Mouse (Mus musculus) left cerebral cortex, adult 18-20 months (tissue): ENCODE data around the gene Fh1. TPM values are rescaled to one million over a fixed set of nuclear protein-coding genes. Genes with fewer than 3 reads are reported as not detected.
A peak's percentile ranks its signal among the peaks of the same experiment; 100 is the strongest.

Source experiments
- DNase-seq, 2 experiments: peaks; one replicate each; pipeline ENCODE4 v3.0.0; 2021 to 2022; ENCODE audit warnings: low spot score in 2 of 2, mixed read lengths in 1 of 2
- long read RNA-seq, 2 experiments: library from polyadenylated mRNA; stranded (forward); transcript quantifications; one replicate each; pipeline ENCODE4 v2.0.0; 2021
- total RNA-seq, 2 experiments: library from RNA; stranded (reverse); gene quantifications; 2 replicates each; pipeline ENCODE4 v1.2.3; 2021

Fh1 gene
- total RNA-seq: 10 to 100 TPM; 83.8 to 88.1 TPM
- long read RNA-seq, experiment 1, transcript Fh1-203 (3 exons, 936 nt): minor isoform, 5 of 131 reads
- long read RNA-seq, experiment 1, transcript Fh1-201 (10 exons, 2,636 nt): major isoform, 119 of 131 reads
- long read RNA-seq, experiment 1, partial matches to known transcripts: 4 of 131 reads
- long read RNA-seq, experiment 1, other reads (novel, unspliced or antisense): 3 of 131 reads
- long read RNA-seq, experiment 2, transcript Fh1-201 (10 exons, 2,636 nt): major isoform, 100 of 118 reads
- long read RNA-seq, experiment 2, transcript Fh1-203 (3 exons, 936 nt): minor isoform, 12 of 118 reads
- long read RNA-seq, experiment 2, partial matches to known transcripts: 3 of 118 reads
- long read RNA-seq, experiment 2, other reads (novel, unspliced or antisense): 3 of 118 reads

- peak; percentile 91 to 96 for DNase-seq
These were observed at the start of gene Fh1 for GRCm38 (mm10) chr1:175625257-175625879. Gene Fh1 (minus strand): TSS chr1:175625635.

- no peak for DNase-seq
These were observed 49.7 kb upstream of the Fh1 start for GRCm38 (mm10) chr1:175675116-175675515.

DNA sequence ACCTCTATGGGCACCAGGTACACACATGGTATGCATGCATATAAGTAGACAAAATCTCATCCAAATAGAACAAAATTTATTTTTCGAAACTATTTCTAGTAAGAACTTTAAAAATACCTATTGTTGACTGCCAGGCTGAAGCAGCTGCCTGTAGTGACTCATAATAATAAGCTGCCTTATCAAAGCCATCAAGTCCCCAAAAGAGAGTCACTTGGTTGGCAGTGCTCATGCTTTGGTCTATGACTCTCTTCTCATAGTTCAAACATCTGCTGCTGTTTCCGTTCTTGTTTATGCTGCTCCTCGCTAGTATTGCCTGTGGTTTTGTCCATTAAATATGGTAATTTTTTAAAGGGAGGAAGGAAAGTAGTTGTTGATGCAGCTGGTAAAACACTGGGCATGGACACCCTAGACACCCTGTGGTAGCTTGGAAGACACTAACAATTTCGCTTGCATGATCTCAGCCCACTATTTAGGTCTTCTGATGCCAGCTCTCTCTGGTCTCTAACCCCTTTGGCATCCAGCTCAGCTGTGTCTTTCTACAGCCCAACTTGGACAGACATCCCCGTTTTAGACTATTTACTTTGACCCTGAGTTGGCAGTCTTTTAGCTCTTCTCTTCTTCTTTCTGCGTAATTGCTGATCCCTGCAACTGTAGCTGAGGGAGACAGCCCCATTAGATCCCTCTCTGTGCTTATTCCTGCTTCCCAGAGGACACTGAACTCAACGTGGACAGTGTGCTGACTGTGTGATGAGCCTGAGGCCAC, 48.3 kb upstream of the Fh1 start:
- no peak for DNase-seq

DNA sequence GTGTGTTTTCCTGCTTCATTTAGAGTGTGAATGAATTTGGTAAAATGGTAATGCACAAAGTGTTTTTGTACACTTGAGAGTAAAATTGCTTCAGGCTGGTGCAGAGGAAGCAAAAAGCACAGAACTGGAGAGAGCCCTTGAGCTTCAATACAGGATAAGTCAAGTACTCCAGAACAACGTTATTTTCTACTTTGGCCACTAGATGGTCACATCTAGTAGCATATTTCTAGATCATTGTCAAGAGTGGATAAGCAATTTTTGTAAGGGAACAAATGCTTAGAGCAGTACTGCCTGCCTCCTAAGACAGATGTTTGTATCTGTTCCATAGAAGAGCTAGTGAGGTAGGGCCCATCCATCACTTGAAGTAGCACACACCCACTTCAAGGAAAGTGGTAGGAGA, 46.2 kb upstream of the Fh1 start:
- DNase-seq: no peak

- DNase-seq: no peak
These were observed 44.6 kb upstream of the Fh1 start for GRCm38 (mm10) chr1:175670042-175670441.

- DNase-seq: no peak
These were observed 44.0 kb upstream of the Fh1 start for GRCm38 (mm10) chr1:175669456-175669855.

DNA sequence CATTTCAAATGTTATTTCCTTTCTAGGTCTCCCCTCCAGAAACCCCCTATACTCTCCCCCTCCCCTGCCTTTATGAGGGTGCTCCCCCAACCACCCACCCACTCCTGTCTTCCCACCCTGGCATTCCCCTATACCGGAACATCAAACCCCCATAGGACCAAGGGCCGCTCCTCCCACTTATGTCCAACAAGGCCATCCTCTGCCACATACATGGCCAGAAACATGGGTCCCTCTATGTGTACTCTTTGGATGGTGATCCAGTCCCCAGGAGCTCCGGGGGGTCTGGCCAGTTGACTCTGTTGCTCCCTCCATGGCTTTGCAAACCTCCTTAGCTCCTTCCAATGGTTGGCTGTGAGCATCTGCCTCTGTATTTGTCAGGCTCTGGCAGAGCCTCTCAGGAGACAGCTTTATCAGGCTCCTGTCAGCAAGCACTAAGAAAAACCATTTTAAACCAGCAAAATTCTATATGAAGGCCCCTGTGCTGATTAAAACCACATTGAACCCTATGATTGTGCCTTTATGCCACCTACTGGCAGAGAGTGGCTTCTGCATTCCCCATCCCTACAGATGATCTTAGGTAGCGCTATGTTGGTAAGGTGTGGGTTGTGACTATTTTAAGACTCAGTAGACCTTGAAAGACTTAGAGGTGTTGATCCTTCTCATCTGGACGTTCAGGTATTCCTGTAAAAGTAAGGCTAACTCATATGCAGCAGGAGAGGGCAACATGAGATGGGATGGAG, 43.4 kb upstream of the Fh1 start:
- DNase-seq: peak in 1 of 2 experiments; percentile 20

DNA sequence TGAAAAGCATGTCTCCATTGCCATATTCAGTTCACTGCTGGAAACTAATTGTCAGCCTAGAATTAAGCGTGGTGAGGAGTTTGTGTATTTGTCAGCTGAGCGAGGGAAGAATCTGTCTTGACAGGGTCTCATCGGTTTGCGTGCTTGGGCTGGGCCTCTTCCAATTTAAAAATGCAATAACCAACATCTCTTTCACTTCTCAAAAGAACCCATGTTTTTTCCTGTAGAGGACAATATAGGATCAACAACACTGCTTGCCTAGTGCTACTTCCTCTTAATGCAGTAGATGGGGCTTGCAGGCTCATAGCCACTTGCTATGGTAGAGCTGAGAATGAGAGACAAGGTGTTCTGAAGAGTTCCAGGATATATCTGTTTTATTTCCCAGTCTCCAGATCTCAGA, 34.5 kb upstream of the Fh1 start:
- DNase-seq: no peak

- no peak for DNase-seq
These were observed 23.2 kb upstream of the Fh1 start for GRCm38 (mm10) chr1:175648615-175649014.

DNA sequence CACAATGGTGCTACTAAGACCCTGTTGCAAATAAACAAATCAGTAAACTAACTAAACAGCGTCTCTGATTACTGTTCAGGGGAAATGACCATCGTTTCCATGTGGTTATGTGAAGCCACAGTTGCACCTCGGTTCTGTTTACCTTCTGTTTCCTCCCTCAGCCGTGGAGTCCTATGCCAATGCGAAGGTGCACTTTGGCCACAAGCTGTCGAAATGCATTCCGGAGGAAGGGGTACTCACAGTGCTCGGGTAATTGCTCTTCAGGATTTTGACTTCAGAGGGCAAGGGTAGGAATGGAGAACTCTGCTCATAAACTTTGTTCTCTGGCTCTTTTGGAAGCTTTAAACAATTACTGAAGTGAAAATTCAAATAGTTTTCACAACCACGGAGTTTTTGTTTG, 21.5 kb upstream of the Fh1 start:
- DNase-seq: no peak

DNA sequence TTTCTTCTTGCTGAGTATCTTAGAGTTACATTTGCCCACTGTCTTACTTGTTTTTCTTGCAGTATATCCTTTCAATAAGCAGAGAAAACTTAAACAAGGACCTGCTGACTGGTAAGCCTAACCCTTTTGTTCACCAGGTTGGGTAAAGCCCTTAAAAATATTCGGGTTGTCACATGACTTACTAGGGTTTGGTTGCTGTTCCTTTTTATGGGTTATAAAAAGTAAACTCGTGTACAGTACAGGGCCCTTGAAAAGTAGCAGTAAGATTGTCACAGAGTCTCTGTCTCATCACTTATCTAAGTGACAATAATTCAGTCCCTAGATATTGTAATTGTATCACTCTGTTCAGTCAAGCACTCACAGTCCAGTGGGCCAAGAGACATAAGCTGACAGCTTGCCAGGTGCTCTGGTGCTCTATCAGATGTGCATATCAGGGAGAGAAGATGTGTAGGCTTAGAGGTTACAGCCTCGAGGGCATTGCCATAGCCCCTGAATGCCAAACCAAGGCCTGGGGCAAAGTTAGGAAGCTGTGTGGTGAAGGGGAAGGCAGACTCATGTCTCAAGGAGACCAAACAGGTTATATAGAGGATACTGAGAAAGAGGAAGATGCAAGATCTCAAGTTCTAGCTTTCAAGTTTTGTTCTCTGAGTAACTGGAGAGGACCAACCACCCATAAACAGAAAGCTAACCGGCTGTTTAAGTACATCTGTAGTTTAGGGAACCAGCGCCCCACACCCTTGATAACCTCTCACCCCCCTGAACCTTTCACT, 18.2 kb upstream of the Fh1 start:
- no peak for DNase-seq

DNA sequence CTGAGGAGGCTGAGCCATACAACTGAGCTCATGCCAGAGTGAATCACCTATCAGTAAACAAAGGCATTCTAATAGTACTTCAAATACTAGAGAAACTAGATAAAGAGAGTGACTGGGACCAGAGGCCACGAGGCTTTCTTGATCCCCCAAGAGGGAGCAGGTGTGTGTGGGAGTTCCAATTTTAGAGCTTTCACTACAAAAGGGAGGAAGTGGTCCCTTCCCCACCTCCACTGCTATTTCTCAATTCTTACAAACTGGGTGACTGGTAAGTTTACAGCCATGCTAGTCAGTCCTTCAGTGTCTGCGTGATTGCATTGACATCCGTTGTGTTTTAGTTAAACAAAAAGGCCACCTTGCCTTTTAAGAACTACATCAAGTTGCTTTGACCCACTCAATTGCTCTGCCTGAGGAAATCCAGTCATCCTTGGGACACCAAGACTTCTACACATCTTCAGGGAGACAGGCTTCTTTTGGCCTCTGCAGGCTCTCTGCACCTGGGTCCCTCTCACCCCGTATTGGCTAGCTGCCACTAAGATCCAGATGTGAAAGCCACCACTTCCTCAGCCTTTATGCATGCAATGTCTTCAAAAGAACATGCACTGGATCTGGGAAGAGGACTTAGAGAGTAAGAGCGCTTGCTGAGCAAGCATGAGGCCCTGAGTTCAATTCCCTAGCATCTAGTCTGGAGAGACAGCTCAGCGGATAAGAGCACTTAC, 15.2 kb upstream of the Fh1 start:
- DNase-seq: no peak

DNA sequence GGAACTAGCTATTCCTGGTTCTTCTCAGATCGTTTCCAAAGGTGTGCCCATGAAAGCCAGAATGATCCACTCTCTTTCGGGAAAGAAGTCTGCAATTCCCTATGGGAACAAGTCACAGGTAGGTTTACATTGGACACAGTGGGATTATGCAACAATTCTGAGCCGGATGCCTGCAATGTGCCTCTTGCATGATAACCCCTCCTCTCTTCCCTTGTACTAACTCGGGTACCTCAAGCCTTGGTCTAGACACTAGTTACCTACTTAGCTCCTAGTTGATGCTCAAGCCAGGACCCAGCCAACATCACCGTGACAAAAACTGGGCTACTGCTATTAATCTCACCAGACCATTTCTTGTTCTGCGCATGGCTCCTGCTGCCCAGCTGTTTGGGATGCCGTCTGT, 13.6 kb upstream of the Fh1 start:
- DNase-seq: no peak

GRCm38 (mm10) chr1:175637677-175638076, 12.2 kb upstream of the Fh1 start:
- no peak for DNase-seq

GRCm38 (mm10) chr1:175632470-175632869, 7.0 kb upstream of the Fh1 start:
- DNase-seq: no peak

GRCm38 (mm10) chr1:175631721-175632221, 6.3 kb upstream of the Fh1 start:
- no peak for DNase-seq

DNA sequence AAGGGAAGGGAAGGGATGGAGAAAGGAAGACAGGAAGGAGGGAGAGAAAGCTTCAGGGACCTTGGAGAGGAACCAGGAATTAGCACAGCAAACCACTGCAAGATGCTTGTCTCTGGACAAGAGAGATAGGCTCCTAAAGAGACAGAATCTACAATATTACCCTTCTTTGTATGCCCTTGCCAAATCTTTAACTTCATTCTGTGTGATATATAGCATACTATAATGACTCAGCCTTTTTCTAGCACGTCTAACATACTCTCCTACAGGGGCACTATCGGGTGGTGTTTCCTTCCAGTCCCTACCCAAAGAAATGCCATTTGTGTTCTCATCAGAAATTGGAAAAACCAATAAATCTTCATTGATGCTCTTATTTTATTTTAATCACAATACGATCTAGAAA, 5.6 kb upstream of the Fh1 start:
- DNase-seq: no peak

- DNase-seq: no peak
These were observed 4.9 kb upstream of the Fh1 start for GRCm38 (mm10) chr1:175630345-175630744.

GRCm38 (mm10) chr1:175629248-175629647, 3.8 kb upstream of the Fh1 start:
- DNase-seq: no peak
